Mouse (Mus musculus): ENCODE data around the gene Lgi4.
A peak's percentile ranks its signal among the peaks of the same experiment; 100 is the strongest.

DNA sequence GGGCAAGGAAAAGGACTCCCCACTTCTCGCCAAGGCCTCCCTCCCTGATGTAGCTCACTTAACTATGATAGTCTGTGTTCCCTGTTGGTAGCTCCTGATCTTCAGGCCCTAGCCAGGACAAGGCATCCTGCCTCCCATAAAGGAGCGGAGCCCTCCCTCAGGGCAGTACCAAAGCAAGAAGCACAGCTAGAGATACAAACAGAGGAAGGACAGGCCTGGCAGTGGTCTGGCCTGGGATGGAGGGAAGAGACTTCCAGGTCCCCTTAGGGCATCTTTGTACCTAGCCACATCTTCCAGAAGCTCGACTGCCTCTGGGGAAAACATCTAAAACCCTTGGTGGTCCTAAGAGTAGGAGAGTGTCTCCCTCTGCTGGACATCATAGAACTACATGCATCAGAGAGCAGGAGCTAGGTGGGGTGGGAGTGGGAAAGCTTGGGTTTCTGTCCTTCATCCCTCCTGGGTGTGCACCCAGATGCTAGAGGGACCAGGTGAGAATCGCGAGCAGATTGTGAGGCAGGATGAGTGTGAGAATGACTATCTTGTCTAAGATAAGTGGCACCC, 18.8 kb downstream of the Lgi4 start:
- TF ChIP-seq CTCF (IDR thresholded peaks at IDR 0.05; ENCODE audit: low read depth, low read length) (peak; percentile 55), POLR2A (IDR thresholded peaks at IDR 0.05; ENCODE audit: extremely low read depth, insufficient read depth, low read length) (no peak)
